Mouse (Mus musculus) lung, postnatal 0 days (tissue): Measurements from ENCODE around the gene 4930590J08Rik. TPM values are rescaled to one million over a fixed set of nuclear protein-coding genes. Genes with fewer than 3 reads are reported as not detected.

Source experiments
- ATAC-seq: fragments of 200-750 bp; cut with Nextera tagmentation; 2 replicates; pipeline ENCODE4 v1.8.0; 2017; ENCODE audit warnings: moderate library complexity
- DNase-seq: peaks from one replicate; pipeline ENCODE4 v3.0.0-alpha.2; 2016; ENCODE audit warnings: low spot score
- H3K27ac ChIP-seq: fragments of 300-500 bp; sonication (generic); 2 replicates; pipeline ENCODE4 v1.5.1; 2014; ENCODE audit warnings: antibody characterized with exemption, mild to moderate bottlenecking, low read length, mixed read lengths
- H3K27me3 ChIP-seq: fragments of 300-500 bp; sonication (generic); replicated peaks from 2 replicates; pipeline ENCODE4 v1.6.1; 2014; ENCODE audit warnings: low read length, mixed read lengths; ENCODE audit not compliant: insufficient read depth
- H3K36me3 ChIP-seq: fragments of 300-500 bp; sonication (generic); 2 replicates; pipeline ENCODE4 v1.6.1; 2014; ENCODE audit warnings: low read length, mixed read lengths; ENCODE audit not compliant: insufficient read depth
- H3K4me1 ChIP-seq: fragments of 300-500 bp; sonication (generic); 2 replicates; pipeline ENCODE4 v1.6.1; 2014; ENCODE audit warnings: antibody characterized with exemption, low read depth, low read length, mixed read lengths; ENCODE audit not compliant: insufficient read depth
- H3K4me2 ChIP-seq: fragments of 300-500 bp; sonication (generic); replicated peaks from 2 replicates; pipeline ENCODE4 v1.6.1; 2014; ENCODE audit warnings: low read depth, mild to moderate bottlenecking, low read length, moderate library complexity, mixed read lengths
- H3K4me3 ChIP-seq: fragments of 300-500 bp; sonication (generic); 2 replicates; pipeline ENCODE4 v1.5.1; 2014; ENCODE audit warnings: low read depth, low read length
- H3K9ac ChIP-seq: fragments of 300-500 bp; sonication (generic); replicated peaks from 2 replicates; pipeline ENCODE4 v1.6.1; 2014; ENCODE audit warnings: low read depth, mild to moderate bottlenecking
- H3K9me3 ChIP-seq: fragments of 300-500 bp; sonication (generic); 2 replicates; pipeline ENCODE4 v1.6.1; 2016; ENCODE audit warnings: low read length, mixed read lengths
- CTCF ChIP-seq: IDR thresholded peaks from 2 replicates; pipeline ENCODE4 v1.5.1; 2016; ENCODE audit warnings: antibody characterized with exemption, mild to moderate bottlenecking
- EP300 ChIP-seq: IDR thresholded peaks from 2 replicates; pipeline ENCODE4 v1.6.1; 2016; ENCODE audit warnings: antibody characterized with exemption, mild to moderate bottlenecking, control low read depth
- WGBS: fragments of 180-500 bp; shearing (Covaris S2); extraction: QIAGEN DNeasy Blood & Tissue Kit; methylation state at CpG from one replicate; pipeline ENCODE4 v1.1.7; 2014; 5-methylcytosine and 5-hydroxymethylcytosine counted together
- polyA plus RNA-seq: library from polyadenylated mRNA; unstranded; fragments of >200 nt; fragmentation: Nextera tagmentation; extraction: Ambion mirVana; gene quantifications from 2 replicates; pipeline ENCODE4 v1.2.1, GENCODE M21; 2015

Gene 4930590J08Rik
- polyA plus RNA-seq, 1 experiment from 2014 or later: 0.19 TPM

DNA sequence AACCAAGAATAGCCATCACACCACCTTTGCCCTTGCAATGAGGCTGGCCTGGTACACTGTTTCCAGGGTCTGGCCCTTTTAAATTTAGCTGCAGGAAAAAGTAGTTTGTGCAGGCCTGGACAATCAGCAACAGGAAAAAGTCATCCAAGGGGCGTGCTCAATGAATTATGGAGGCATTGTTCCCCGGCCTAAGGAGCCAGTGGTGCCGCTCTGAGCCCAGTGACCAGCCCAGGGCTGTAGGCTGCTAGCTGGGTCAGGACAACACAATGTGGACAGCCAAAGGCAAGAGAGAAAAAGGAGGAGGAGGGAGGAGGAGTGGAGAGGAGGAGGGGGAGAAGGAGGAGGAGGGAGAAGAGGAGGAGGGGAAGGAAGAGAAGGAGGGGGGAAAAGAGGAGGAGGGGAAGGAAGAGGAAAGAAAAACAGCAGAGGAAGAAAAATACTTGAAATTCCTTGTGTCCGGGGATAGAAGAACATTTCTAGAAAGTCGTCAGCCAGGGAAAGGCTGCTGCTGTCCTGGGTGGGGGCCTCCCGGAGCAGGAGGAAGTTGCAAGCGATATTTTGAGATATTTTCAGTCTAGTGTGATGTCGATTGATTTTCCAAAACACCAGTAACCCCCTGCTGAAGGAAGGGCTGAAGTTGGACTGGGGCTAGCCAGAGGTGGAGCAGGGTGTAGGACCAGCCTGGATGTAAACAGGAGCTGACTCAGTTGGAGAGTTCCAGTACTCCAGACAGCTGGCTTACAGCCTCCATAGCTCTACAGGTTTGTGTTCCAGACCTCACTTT, 57.6 kb downstream of the 4930590J08Rik start:
- DNase-seq (peak; percentile 60), ATAC-seq (peak; percentile 86)
- TF ChIP-seq CTCF (peak; percentile 6; the same call in 1 of the 2 replicates), EP300 (0 out of 2 replicates have a peak, but pooled peaks have one; percentile 4)
- H3K9ac ChIP-seq: no peak overlapping the region
- H3K36me3 ChIP-seq: no peaks in the 10 kb centered on the region
- peak overlapping the region; percentile 74 for H3K27ac ChIP-seq
- H3K4me3 ChIP-seq: no peak overlapping the region
- H3K9me3 ChIP-seq: no peaks in the 10 kb centered on the region
- H3K4me2 ChIP-seq: peak overlapping the region; percentile 27
- no peaks in the 10 kb centered on the region for H3K4me1 ChIP-seq
- 13% methylated on average over 8 of the region's 8 CpGs for WGBS
- no peaks in the 10 kb centered on the region for H3K27me3 ChIP-seq

DNA sequence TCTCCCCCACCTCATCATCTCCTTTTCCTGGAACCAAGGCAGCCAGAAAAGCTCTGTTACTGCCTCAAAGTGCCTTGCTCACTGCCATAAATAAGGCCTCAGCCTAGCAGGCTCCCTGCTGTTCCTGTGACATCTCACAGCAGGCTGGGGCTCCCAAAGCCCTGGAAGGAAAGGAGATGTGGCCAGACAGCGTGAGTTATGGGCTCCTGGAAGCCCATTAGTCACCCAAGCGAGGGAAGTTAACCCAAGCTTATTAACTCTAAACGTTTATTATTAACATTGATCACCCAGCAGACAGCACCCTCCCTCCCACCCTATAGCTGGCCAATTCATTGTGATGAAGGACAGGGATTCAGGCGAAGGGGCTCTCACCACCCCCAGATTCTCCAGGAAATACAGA, 60.8 kb downstream of the 4930590J08Rik start:
- 28% methylated on average over 4 of the region's 4 CpGs for WGBS
- peak; percentile 28 for DNase-seq
- H3K27ac ChIP-seq: no peak overlapping the region

GRCm38 (mm10) chr6:91965060-91965459, 62.5 kb downstream of the 4930590J08Rik start:
- H3K36me3 ChIP-seq: no peaks in the 10 kb centered on the region
- ATAC-seq: no peak

More for the DNA sequence above, 60.8 kb downstream of the 4930590J08Rik start:
- Histone ChIP-seq H3K4me2 (no peak overlapping the region), H3K4me1 (no peaks in the 10 kb centered on the region), H3K9ac (no peak overlapping the region), H3K9me3 (no peaks in the 10 kb centered on the region), H3K36me3 (no peaks in the 10 kb centered on the region), H3K27me3 (no peaks in the 10 kb centered on the region), H3K4me3 (no peak overlapping the region)
- no peak for TF ChIP-seq EP300
- no peak for TF ChIP-seq CTCF
- no peak for ATAC-seq

GRCm38 (mm10) chr6:91966006-91966405, 63.4 kb downstream of the 4930590J08Rik start:
- WGBS: 47% methylated on average over 6 of the region's 6 CpGs
- H3K27ac ChIP-seq: no peak overlapping the region
- H3K9me3 ChIP-seq: no peaks in the 10 kb centered on the region
- ATAC-seq: no peak
- no peaks in the 10 kb centered on the region for H3K36me3 ChIP-seq
- DNase-seq: no peak
- TF ChIP-seq EP300 (no peak), CTCF (no peak)
- no peaks in the 10 kb centered on the region for H3K27me3 ChIP-seq
- H3K4me3 ChIP-seq: no peak overlapping the region
- no peaks in the 10 kb centered on the region for H3K4me1 ChIP-seq
- H3K9ac ChIP-seq: no peak overlapping the region
- no peak overlapping the region for H3K4me2 ChIP-seq

More at GRCm38 (mm10) chr6:91965060-91965459, 62.5 kb downstream of the 4930590J08Rik start:
- Histone ChIP-seq H3K9me3 (no peaks in the 10 kb centered on the region), H3K9ac (no peak overlapping the region), H3K4me1 (no peaks in the 10 kb centered on the region), H3K27ac (no peak overlapping the region), H3K4me2 (no peak overlapping the region), H3K4me3 (no peak overlapping the region), H3K27me3 (no peaks in the 10 kb centered on the region)
- TF ChIP-seq EP300: no peak
- no peak for TF ChIP-seq CTCF
- DNase-seq: no peak
- WGBS: 85% methylated on average over 8 of the region's 8 CpGs

DNA sequence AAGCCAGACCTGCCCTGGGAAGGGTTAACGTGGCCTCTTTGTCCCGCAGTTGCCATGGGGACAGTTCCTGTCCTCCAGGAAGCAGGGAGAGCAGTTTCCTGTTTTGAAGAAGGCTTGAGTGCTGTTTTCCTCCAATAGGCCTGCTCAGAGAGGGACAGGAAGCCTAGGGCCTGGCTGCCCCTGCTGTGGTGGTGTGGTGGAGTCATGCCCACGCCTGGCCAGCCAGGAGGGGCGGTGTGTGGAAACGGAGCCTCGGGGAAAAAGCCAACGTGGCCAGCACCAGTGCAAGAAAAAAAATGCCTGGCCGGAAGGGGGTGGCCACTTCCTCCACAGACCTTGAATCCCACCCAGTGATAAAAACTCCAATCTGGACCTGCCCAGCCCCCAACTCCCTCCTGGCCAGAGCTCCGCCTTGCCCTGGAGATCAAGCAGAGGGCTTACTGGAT, 69.6 kb downstream of the 4930590J08Rik start:
- peaks cover 4% of the 10 kb centered on the region; the same call in 1 of the 2 replicates for H3K4me1 ChIP-seq
- peak; percentile 84 for DNase-seq
- no peak overlapping the region for H3K4me3 ChIP-seq
- no peaks in the 10 kb centered on the region for H3K9me3 ChIP-seq
- H3K27me3 ChIP-seq: no peaks in the 10 kb centered on the region
- H3K4me2 ChIP-seq: no peak overlapping the region
- H3K9ac ChIP-seq: no peak overlapping the region
- TF ChIP-seq EP300: peak; percentile 79
- peak; percentile 56 for TF ChIP-seq CTCF
- peak overlapping the region; percentile 68 for H3K27ac ChIP-seq
- H3K36me3 ChIP-seq: no peaks in the 10 kb centered on the region
- ATAC-seq: peak; percentile 97
- WGBS: 30% methylated on average over 9 of the region's 9 CpGs

- ATAC-seq (no peak), DNase-seq (peak; percentile 29)
- no peak overlapping the region for H3K9ac ChIP-seq
- no peaks in the 10 kb centered on the region for H3K27me3 ChIP-seq
- no peak overlapping the region for H3K4me3 ChIP-seq
- peaks cover 4% of the 10 kb centered on the region; the same call in 1 of the 2 replicates for H3K4me1 ChIP-seq
- WGBS: 54% methylated on average over 6 of the region's 6 CpGs
- no peak overlapping the region for H3K4me2 ChIP-seq
- no peak overlapping the region for H3K27ac ChIP-seq
- H3K9me3 ChIP-seq: no peaks in the 10 kb centered on the region
- no peaks in the 10 kb centered on the region for H3K36me3 ChIP-seq
- TF ChIP-seq EP300 (0 out of 2 replicates have a peak, but pooled peaks have one; percentile 8), CTCF (peak; percentile 23; the same call in 1 of the 2 replicates)
Measured at GRCm38 (mm10) chr6:91973972-91974371, 71.4 kb downstream of the 4930590J08Rik start.
